Mouse (Mus musculus): Measurements from ENCODE around the gene Rae1.

Gene Rae1

DNA sequence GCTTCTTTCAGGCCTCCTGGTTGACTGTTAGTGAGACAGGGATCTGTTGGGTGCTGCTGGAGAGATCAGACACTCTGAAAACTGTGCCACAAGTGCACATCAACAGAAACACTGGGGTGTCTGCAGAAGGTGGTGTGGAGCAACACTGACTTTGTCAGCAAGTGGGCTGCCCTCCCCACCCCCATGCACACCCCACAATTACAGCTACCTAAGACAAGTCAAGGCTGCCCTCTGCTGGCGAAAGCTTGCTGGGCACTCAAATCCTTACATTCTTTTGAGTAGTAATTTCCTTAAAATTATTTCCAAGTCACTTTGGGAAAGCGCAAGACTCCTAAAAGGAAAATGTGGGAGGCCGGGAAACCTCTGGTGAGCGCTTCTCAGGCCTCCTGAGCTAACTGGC is 3.7 kb upstream of the Rae1 start:
- DNase-seq (ENCODE audit: low spot score): peak; percentile 86

DNA sequence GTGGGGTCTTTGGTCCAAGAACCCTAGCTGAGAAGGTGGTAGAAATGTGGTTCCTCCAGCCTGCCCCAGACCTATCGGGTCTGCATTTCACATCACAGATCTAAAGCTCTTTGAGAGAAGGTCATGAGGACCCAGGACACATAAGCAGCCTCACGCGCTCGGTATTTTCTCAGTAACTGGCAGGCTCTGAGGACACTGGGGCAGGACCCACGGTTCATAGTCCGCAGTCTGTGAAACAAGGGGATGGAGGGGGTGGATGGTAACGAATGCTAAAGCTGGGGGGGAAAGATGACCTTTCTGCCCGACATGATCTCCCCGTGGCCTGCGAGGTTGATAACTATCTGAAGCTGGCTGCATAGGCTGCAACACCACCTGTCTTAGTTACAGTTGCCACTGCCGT is 2.2 kb upstream of the Rae1 start:
- no peak for DNase-seq (ENCODE audit: low spot score)

DNA sequence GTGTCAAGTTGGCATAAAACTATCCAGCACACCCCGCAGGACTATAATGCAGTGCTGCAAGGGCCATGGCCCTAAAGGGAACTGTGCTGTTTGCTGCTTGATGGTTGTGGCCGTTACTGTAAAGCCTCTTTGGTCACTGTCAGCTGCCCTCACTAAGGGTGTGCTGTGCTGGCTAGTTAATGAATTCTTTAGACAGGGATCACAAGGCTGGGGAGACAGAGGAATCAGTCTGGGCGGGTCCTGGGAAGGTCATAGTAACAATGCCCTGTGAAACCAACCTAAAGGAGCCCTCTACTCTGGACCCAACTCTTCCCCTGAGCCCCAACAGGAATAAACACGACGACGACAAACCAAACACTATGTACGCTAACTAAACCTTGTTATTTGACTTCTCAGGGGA is 1.4 kb upstream of the Rae1 start:
- DNase-seq (ENCODE audit: low spot score): no peak

DNA sequence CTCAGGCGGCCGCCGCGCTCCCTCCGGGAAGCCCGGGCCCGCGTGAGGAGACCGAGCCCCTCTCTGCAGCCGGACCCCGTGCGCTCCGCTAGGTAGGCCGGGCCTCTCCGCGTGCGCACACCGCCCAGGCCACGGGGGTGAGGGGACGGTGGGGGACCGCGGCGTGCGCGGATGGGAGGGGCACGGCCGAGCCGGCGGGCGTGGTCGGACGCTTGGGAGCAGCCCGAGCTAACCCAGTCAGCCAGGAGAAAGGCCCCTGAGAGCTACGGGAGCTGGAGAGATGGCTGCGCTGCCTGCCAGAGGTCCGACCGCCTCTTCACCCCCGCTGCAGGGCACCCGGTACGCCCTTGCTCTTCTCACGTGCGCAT is 352 bp downstream of the Rae1 start:
- DNase-seq (ENCODE audit: low spot score): no peak

DNA sequence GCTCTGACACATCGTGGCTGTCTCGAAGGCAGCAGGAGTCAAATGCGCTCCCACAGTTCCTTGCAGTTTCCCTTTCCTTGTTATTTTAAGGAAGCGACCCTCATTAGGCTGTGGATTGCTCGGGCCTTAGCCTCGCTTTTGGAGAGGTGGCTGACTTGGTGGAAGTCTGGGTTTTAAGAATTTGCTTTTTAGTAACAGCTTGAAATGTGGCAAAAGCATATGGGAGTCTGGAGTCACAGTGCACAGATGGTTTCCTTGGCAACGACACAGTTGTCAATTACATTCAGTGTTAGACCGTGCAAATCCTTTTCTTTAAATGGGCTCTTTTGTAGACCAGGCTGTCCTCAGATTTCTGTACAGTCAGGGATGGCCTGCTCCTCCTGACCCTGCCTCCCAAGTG is 1.0 kb downstream of the Rae1 start:
- DNase-seq (ENCODE audit: low spot score): peak; percentile 66

DNA sequence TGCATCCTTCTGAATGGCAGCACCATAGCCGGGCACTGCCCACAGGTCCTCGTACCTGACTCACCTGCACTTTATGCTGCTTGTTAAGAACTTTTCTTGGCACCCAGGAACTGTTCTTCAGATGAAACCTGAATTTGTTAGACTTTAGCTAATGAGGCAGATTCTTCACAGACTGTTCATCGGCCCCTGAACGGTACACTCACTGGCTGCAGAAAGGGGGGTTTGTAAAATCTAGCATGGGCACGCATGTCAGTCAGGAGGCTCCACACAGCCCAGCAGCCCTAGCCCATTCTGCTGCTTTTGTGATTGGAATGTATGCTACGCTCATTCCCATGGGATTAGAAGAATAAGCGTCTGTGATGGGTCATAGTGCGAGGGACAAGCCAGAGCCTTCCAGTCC is 3.8 kb downstream of the Rae1 start:
- DNase-seq (ENCODE audit: low spot score): no peak

DNA sequence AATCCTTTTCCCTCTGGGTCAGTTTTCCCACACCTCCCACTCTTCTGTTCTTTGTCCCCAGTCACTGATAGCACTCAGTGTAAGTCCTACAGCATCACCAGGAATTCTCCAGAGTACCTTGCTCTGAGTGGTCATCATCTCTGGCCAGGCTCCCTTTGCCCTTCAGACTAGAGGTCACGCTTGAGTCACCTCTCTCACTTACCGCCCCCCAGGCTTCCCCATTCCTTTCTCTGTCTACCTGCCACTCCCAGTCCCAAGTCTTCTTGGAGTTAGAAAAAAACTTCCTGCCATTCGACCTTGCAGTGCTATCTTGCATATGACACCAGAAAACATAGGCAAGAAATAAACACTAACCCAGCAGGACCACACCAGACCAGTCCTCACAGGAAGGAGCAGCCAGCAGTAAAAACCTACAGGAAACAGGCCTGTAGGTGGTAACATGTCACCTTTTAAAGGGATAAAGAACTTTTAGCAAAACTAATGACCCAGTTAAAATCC is 10.4 kb downstream of the Rae1 start:
- no peak for DNase-seq (ENCODE audit: low spot score)

DNA sequence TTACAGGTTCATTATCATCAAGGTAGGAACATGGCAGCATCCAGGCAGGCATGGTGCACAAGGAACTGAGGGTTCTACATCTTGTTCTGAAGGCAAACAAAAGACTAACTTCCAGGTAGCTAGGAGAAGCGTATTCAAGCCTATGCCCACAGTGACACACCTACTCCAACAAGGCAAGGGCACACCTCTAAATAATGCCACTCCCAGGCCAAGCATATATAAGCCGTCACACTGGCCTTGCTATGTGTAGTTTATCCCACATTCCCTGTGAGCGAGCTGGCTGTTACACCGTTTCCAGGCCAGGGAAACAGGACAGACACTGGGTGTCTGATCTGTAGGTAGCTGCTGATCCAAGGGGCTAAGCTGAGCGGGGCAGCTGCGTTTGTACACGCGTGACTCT is 11.5 kb downstream of the Rae1 start:
- no peak for DNase-seq (ENCODE audit: low spot score)

DNA sequence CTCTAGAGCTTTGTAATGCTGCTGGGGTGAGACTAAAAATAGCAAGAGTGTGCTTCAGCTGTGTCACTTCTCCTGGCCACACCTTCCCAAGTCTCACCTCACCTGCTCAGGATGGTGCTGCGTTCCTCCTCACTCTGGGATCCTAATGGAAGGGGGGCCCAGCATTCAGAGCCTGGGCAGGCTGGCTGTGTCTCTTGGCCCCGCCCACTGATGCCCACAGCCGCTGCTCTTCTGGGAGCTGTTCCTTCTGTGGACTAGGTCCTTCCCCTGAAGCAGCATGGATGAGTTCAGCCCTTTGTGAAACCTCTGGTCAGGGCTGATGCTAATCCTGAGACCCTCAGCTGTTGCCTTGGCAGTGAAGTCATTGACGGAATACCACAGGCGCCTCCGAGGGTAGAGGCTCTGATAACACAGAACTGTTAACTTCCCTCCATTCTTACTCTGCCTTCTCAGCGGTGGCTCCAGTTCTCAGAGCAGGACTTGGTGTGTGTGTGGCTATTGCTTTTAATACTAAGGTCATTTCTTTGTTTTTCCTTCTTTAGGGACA is 14.9 kb downstream of the Rae1 start:
- no peak for DNase-seq (ENCODE audit: low spot score)

DNA sequence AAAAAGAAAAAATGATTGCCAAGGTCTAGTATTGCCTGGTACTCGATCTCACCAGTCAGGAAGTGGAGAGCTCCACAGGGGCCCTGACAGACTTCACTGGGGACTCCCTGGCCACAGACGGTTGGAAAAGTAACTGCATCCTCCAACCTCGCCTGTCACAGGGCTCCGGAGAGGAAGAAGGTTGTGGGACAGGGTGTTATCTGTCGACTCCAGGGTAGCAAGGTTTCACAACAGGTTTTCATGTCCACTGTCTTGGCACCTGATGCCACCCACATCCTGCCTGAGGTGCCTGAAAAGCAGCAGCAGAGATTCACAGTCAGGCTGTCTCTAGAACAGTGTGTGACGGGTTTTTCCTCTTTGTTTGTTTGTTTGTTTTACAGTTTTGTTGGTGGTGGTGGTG is 18.0 kb downstream of the Rae1 start:
- DNase-seq (ENCODE audit: low spot score): no peak

DNA sequence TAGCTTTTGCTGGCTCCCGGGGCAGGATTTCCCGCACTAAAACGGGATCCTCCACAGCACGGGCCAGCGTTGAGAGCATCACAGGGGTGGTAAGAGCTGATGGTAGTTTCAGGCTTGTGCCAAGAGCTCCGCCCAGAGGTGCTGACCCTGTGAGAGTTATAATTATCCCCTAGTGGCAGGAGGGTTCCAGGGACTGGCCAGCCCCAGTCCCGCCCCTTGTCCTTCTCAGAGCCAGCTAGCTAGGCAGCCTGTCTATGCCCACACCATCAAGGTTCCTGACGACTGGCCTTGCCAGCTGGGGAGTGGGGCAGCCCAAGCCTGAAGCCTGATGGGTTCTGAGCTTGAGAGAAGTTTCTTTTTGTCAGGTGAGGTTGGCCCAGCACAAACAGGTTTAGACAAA is 18.7 kb downstream of the Rae1 start:
- DNase-seq (ENCODE audit: low spot score): no peak

DNA sequence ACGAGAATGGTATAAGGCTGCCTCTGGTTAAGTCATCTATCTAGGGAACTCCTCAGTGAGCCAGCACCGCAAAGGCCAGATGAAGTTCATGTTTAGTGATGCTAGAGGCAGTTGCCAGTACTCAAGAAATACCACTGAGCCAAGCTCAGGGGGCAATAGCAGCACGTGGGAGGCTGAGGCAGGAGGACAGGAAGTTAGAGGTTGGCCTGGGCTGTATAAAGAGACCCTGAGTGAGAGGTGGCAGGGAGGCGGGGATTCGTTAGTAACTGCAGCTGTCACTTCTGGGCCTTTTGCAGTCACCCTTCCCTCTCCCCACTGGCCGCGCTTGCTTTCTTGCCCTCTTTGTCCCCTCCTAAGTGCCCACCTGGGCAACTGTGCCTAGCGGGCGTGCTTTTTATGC is 19.4 kb downstream of the Rae1 start:
- no peak for DNase-seq (ENCODE audit: low spot score)

DNA sequence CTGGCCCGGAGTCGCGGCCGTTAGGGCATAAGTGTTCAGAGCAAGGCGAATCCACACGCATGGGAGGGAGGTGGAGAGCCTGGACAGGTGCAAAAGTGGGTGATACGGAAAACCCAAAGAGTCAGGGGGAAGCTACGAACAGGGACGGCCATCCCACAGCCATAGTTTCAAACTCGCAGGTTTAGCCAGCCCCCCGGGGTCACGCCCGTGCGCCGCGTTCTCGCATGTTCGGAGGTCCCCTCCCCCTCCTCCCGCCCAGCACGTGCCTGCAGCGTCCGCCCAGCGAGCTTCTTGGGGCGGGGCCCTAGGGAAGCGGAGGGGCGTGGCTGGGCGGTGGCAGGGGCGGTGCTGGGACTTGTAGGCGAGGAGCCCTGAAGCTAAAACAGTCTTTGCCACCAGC is 19.9 kb downstream of the Rae1 start:
- peak; percentile 81 for DNase-seq (ENCODE audit: low spot score)

DNA sequence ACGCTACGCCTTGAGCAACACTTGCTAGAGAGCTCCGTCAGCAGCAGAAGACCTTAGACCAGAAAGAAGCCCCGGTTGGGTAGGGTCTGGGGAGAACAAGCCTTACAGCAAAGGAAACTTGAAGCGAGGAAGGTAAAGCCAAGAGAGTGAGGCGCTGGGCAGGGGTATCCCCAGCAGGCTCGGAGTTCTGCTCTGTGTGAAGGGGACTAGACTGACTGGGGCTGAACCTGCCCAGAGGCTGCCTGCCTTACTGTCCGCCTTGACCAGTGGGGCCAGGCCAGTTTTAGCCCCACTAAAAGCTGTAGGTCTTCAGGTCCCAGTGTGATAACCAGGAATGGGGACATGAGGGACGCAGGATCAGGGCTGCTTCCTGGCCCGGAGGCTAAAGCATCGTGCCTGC is 20.5 kb downstream of the Rae1 start, which contains the start of gene Rbm38:
Gene Rbm38 (plus strand): TSS at position 69 of the 400 bp plus-strand sequence.
- DNase-seq (ENCODE audit: low spot score): no peak

DNA sequence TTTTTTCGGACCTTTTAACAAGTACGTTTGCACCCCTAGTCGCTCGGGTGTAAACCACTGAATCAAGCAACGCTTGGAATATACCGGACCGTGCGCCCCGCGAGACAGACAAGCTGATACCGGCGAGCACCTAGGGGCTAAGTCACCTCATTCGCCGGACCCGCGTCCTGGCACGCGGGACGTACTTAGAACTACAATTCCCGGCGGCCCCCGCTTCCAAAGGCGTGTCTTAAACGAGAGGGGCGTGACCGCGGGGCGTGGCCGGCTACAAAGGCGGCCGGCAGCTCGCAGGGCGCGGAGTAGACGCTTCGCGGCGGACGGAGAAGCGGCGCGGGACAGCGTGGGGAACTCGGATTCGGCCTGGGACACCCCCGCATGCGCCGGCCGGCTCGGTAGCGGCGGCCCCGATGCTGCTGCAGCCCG is 21.7 kb downstream of the Rae1 start:
- DNase-seq (ENCODE audit: low spot score): peak; percentile 93

DNA sequence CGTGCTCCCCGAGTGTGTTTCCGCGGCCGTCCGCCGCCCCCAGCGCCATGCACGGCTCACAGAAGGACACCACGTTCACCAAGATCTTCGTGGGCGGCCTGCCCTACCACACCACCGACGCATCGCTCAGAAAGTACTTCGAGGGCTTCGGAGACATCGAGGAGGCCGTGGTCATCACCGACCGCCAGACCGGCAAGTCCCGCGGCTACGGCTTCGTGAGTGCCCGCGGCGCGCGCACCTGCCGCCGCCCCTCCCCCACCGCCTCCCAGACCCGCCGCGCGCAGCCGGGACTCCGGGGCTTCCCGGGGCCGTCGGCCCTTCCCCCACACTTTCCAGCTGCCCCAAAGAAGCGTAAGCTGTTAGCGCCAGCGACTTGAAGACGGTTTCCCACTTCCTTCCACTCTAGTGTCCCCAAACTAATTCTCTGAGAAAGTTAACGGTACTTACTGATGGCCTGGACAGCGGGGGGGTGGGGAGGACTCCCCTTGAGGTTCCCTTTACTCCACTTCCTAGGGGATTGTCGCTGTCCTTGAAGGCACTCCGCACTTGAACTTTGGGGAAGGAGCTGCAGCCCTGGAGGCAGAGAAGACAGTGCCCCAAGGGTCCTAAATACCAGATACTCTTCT is 22.3 kb downstream of the Rae1 start:
- DNase-seq (ENCODE audit: low spot score): no peak

DNA sequence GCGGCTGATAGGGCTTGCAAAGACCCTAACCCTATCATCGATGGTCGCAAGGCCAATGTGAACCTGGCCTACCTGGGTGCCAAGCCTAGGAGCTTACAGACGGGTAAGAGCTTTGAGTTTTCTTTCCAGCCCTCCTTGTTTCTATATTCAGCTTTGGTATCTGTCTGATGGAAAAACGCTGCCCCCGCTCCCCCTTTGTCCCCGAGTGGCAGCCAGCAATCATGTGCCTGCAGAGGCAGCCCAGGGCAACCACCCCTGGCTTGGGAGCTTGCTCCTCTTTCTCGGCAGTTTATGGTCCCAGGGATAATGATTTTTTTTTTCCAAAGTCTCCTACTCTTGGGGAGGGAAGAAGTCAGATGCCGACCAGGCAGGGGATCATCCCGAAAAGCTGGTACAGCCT is 22.9 kb downstream of the Rae1 start:
- no peak for DNase-seq (ENCODE audit: low spot score)

DNA sequence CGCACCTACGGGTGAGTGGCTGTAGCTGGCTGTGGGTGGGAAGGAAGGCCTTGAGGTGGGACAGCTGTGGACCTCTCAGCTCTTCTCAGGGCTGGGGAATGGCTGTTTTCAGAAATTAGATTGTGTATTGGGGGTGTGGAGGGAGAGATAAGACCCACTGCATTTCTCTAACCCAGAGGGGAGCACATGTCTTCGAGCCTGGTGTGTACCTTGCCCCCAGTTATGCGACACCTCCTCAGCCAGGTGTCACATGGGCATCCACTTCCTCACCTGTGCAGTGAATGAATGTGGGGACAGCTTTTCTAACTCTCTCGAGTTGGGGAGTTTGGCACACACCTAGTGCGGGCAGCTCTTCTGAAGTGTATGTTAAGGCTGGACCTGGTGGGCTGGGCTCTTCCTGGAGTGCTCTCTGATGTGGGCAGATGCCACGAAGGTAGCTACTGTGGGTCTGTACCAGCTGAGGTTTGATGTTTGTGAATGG is 23.5 kb downstream of the Rae1 start:
- no peak for DNase-seq (ENCODE audit: low spot score)

DNA sequence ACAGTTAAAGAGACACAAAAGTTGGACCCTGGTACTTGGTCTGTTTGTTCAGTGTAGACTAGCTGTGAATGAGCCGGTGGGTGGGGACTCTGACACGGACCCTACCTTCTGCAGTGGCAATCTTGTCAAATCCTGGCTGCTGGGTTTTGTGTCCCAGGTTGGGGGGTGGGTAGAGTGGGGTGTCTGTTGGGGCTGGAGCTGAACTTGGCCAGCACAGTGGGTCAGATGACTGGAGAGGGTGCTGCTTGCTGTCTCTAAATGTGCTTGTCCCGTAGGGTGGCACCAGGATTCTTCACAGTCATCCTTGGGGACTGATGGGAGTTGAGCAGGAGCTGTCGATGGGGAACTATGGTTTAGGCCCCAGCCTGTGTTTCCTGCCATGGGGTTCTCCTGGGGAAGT is 24.0 kb downstream of the Rae1 start:
- DNase-seq (ENCODE audit: low spot score): no peak

DNA sequence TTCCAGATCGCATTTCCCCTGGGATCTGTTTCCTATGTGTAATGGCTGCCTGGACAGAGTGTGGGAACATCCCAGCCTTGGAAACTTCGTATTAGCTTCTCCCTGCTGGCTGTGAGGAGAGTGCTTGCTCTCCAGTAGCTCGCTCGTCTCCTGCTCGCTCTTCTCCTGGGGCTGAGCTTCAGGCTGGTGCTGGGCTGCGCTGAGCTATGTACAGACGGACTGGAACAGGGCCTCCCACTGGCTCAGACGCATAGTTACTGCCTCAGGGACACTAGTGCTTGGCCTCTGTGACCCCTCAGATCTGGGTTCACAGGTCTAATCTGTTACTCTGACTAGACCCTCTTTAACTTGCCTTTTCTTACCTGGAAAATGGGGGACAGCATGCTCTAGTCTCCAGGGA is 24.5 kb downstream of the Rae1 start:
- DNase-seq (ENCODE audit: low spot score): no peak

DNA sequence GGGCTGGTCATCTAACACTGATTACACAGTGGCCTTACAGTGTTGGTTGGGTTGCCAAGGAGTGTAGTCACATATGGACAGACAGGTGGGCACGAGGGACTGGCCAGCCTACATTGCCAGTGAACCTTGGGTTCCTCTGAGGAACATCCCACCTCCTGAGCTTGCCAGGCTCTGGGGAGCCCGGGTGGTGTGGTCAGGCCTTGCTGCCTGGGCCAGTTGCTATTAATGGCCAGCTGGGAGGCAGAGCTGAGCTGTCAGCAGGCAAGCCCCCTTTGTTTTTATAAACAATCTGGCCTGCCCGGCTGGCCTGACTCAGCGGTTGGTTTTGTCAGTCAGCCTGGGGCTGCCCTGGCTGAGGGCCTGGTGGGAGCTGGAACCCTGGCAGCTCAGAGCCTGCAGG is 25.0 kb downstream of the Rae1 start:
- DNase-seq (ENCODE audit: low spot score): no peak

DNA sequence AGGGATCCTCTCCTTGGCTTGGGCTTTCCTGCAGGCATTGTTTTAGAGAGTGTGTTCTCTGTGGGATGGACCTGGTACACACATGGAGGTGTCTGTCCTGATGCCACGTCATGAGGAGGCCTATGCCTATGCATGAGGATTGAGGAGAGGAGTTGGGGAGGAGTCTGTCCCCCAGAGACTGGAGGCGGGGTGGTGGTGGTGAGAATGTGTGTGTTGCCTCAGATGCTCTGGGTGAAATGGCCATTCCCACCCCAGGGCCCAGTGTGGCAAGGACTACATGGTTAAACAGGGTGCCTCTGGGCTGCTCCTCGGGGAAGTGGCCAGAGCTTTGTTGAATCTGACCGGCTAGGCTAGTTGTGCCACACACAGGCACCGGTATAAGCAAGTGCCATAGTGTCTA is 26.4 kb downstream of the Rae1 start:
- DNase-seq (ENCODE audit: low spot score): no peak

DNA sequence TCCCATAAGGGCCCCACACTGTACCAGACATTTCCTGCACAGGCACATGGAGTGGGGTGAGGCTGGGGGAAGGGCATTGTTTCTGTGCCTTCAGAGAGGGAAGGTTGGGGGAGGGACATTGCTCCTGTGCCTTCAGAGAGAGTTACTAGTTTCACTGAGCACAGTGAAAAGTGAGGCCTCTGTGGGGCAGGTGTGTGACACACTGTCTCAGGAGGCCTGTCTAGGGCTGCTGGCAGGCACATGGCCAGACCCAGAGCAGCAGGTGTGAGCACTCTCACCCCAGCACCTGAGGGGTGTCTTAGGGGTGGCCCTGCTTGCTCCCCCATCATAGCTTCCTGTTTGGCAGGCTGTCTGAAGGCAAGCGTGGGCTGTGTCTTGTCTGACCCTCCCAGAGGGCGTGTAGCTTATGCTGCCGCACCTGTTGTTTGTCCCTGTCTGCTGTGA is 26.8 kb downstream of the Rae1 start:
- DNase-seq (ENCODE audit: low spot score): no peak

DNA sequence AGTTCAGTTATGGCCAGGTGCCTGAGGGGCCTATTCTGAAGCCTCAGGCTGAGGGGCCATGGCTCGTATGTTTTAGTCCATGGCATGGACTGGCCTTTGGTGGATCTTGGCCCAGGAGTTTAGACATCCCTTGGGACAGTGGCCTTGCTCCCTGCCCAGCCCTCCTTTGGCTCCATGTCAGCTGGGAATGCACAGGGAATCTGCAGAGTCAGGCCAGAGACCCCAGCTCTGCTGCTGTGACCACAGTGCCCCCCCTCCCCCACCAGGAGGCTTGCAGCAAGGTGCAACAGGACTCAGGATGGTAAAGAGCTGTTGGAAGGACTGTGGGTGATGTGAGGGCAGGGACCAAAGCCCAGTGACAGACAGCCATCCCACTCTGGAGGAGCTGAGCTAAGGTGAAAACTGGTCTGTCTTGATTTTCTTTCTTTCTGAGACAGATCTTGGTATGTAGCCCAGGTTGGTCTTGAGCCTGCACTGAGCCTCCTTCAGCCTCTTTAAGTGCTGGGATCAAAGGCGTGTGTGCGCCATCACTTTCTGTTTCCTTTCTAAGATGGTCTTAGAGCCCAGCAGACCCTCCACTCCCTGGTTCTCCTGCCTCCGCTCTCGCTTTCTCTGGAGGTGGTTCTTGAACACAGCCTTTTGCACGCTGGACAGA is 27.4 kb downstream of the Rae1 start:
- no peak for DNase-seq (ENCODE audit: low spot score)

All from layer of hippocampus, adult 11-12 months (tissue).